Mouse (Mus musculus) ES-Bruce4 (cell line): Measurements from ENCODE around the gene Map3k5.

Experiments
- CTCF ChIP-seq: IDR thresholded peaks from one replicate; pipeline ENCODE4 v1.8.1; 2011; ENCODE audit warnings: low read depth, low read length
- EP300 ChIP-seq: IDR thresholded peaks from 2 replicates; pipeline ENCODE4 v1.6.1; 2011; ENCODE audit warnings: low read depth, low read length; ENCODE audit not compliant: insufficient read depth
- POLR2A ChIP-seq: IDR thresholded peaks from one replicate; pipeline ENCODE4 v1.8.1; 2011; ENCODE audit warnings: low read length; ENCODE audit not compliant: insufficient read depth

- TF ChIP-seq CTCF (no peak), POLR2A (no peak), EP300 (no peak)
These were observed 124.6 kb downstream of the Map3k5 start for GRCm38 (mm10) chr10:20058841-20059240.
